Mouse (Mus musculus) embryonic fibroblast, embryonic 13.5 days (primary cell): ENCODE results near the gene Bsx. TPM values are rescaled to one million over a fixed set of nuclear protein-coding genes. Genes with fewer than 3 reads are reported as not detected.
A peak's percentile ranks its signal among the peaks of the same experiment; 100 is the strongest.

Experiments used
- H3K27ac ChIP-seq: 2 replicates; pipeline ENCODE4 v1.5.1; 2012; ENCODE audit warnings: low read length, control low read depth, inconsistent platforms; ENCODE audit not compliant: insufficient read depth
- H3K4me1 ChIP-seq: 2 replicates; pipeline ENCODE4 v1.6.1; 2011; ENCODE audit warnings: low read length; ENCODE audit not compliant: control insufficient read depth, insufficient read depth
- H3K4me3 ChIP-seq: 2 replicates; pipeline ENCODE4 v1.5.1; 2011; ENCODE audit warnings: mild to moderate bottlenecking, control low read depth, low read length; ENCODE audit not compliant: insufficient read depth
- CTCF ChIP-seq: IDR thresholded peaks from 2 replicates; pipeline ENCODE4 v1.5.1; 2011; ENCODE audit warnings: mild to moderate bottlenecking, control low read depth, low read length, moderate library complexity, borderline replicate concordance; ENCODE audit not compliant: insufficient read depth
- POLR2A ChIP-seq: IDR thresholded peaks from 2 replicates; pipeline ENCODE4 v1.6.1; 2011; ENCODE audit warnings: low read depth, mild to moderate bottlenecking, control low read depth, low read length, moderate library complexity
- polyA plus RNA-seq: library from polyadenylated mRNA; stranded (reverse); fragments of >200 nt; gene quantifications from 2 replicates; pipeline ENCODE4 v1.2.4, GENCODE M21; 2011; ENCODE audit warnings: low read depth; ENCODE audit not compliant: missing spikeins, insufficient read length

Gene Bsx
- not detected in 2 replicates for polyA plus RNA-seq

- no peak within 1 kb of the TSS for H3K27ac ChIP-seq
- TF ChIP-seq CTCF (no peak), POLR2A (no peak)
- no peaks in the 10 kb centered on the region for H3K4me1 ChIP-seq
- no peak within 1 kb of the TSS for H3K4me3 ChIP-seq
Observed at GRCm38 (mm10) chr9:40873556-40874470, at the start of gene Bsx. TSS of gene Bsx (plus strand) at chr9:40874127.

GRCm38 (mm10) chr9:40825601-40826000 lies 48.3 kb upstream of the Bsx start:
- no peak for TF ChIP-seq CTCF
- TF ChIP-seq POLR2A: no peak
- no peak overlapping the region for H3K27ac ChIP-seq
- no peak overlapping the region for H3K4me3 ChIP-seq
- H3K4me1 ChIP-seq: no peaks in the 10 kb centered on the region

GRCm38 (mm10) chr9:40827366-40827765 lies 46.6 kb upstream of the Bsx start:
- TF ChIP-seq CTCF: no peak
- no peak for TF ChIP-seq POLR2A
- Histone ChIP-seq H3K4me1 (no peaks in the 10 kb centered on the region), H3K27ac (no peak overlapping the region), H3K4me3 (no peak overlapping the region)

- peak; percentile 72 for TF ChIP-seq CTCF
- TF ChIP-seq POLR2A: no peak
- no peak overlapping the region for H3K4me3 ChIP-seq
Observed at GRCm38 (mm10) chr9:40834569-40834968, 39.4 kb upstream of the Bsx start.

GRCm38 (mm10) chr9:40836681-40837080 lies 37.2 kb upstream of the Bsx start:
- Histone ChIP-seq H3K4me1 (no peaks in the 10 kb centered on the region), H3K27ac (no peak overlapping the region), H3K4me3 (no peak overlapping the region)
- TF ChIP-seq POLR2A (no peak), CTCF (no peak)

More at GRCm38 (mm10) chr9:40834569-40834968, 39.4 kb upstream of the Bsx start:
- Histone ChIP-seq H3K27ac (no peak overlapping the region), H3K4me1 (no peaks in the 10 kb centered on the region)

- no peak for TF ChIP-seq CTCF
- no peak for TF ChIP-seq POLR2A
- H3K4me1 ChIP-seq: no peaks in the 10 kb centered on the region
Observed at GRCm38 (mm10) chr9:40839662-40840061, 34.3 kb upstream of the Bsx start.

GRCm38 (mm10) chr9:40851515-40851914 lies 22.4 kb upstream of the Bsx start:
- Histone ChIP-seq H3K27ac (no peak overlapping the region), H3K4me3 (no peak overlapping the region), H3K4me1 (no peaks in the 10 kb centered on the region)
- no peak for TF ChIP-seq POLR2A

More at GRCm38 (mm10) chr9:40839662-40840061, 34.3 kb upstream of the Bsx start:
- Histone ChIP-seq H3K4me3 (no peak overlapping the region), H3K27ac (no peak overlapping the region)

- no peak for TF ChIP-seq POLR2A
- no peak for TF ChIP-seq CTCF
- Histone ChIP-seq H3K27ac (no peak overlapping the region), H3K4me1 (no peaks in the 10 kb centered on the region), H3K4me3 (peak overlapping the region; percentile 27)
Observed at GRCm38 (mm10) chr9:40858461-40859160, 15.3 kb upstream of the Bsx start.

- Histone ChIP-seq H3K4me3 (no peak overlapping the region), H3K27ac (no peak overlapping the region), H3K4me1 (no peaks in the 10 kb centered on the region)
- TF ChIP-seq CTCF: no peak
- TF ChIP-seq POLR2A: no peak
Observed at GRCm38 (mm10) chr9:40859196-40859595, 14.7 kb upstream of the Bsx start.

GRCm38 (mm10) chr9:40870331-40870730 lies 3.6 kb upstream of the Bsx start:
- TF ChIP-seq POLR2A (no peak), CTCF (no peak)

More at GRCm38 (mm10) chr9:40870331-40870730, 3.6 kb upstream of the Bsx start:
- Histone ChIP-seq H3K4me1 (no peaks in the 10 kb centered on the region), H3K4me3 (no peak overlapping the region), H3K27ac (no peak overlapping the region)
